ENCODE assay signal across 8 mouse cellular contexts in genomic region chr11:117824060-117824969, GRCm38 (mm10). TPM values are rescaled to one million over a fixed set of nuclear protein-coding genes. Genes with fewer than 3 reads are reported as not detected.
DNase-seq lines count a peak whose midpoint lies in the region; ATAC-seq lines count a peak whose summit lies in the region.

No protein-coding gene starts in this region.

- 30% methylated on average over 23 of the region's 23 CpGs for WGBS in hindbrain, embryonic 11.5 days

- H3K4me2 ChIP-seq in hindbrain, embryonic 11.5 days (replicated peaks; ENCODE audit: low read depth, low read length) = peak overlapping the region; percentile 88

- H3K9me3 ChIP-seq in hindbrain, embryonic 11.5 days (ENCODE audit: control insufficient read depth, low read length) = no peaks in the 10 kb centered on the region

- H3K36me3 ChIP-seq in hindbrain, embryonic 11.5 days (ENCODE audit: control insufficient read depth, insufficient read depth, low read length) = no peaks in the 10 kb centered on the region; the same call in 1 of the 2 replicates

- DNase-seq in MN1 (ENCODE audit: low spot score) = peak; percentile 88
- peak; percentile 70 for DNase-seq in cerebellum, adult 9-11 months
- DNase-seq in hindbrain, embryonic 11.5 days (ENCODE audit: low spot score) = peak; percentile 87
- DNase-seq in layer of hippocampus, postnatal 25 days (ENCODE audit: extremely low spot score in 1 of 2, low spot score in 1 of 2) = peak; percentile 67 to 84
- DNase-seq in lung, postnatal 14 days = peak; percentile 86
- peak; percentile 48 for DNase-seq in retina, adult 2 months (ENCODE audit: low read depth, low spot score)
- peak; percentile 77 to 79 for DNase-seq in thymus, postnatal 36 days

- H3K4me1 ChIP-seq in hindbrain, embryonic 11.5 days (replicated peaks; ENCODE audit: control insufficient read depth, insufficient read depth, low read length) = peaks cover 2% of the 10 kb centered on the region

- H3K4me3 ChIP-seq in hindbrain, embryonic 11.5 days (ENCODE audit: low read depth, low read length) = peak overlapping the region; percentile 47

- H3K9ac ChIP-seq in hindbrain, embryonic 11.5 days (ENCODE audit: low read depth, low read length) = peak overlapping the region; percentile 84; the same call in 1 of the 2 replicates

- no peaks in the 10 kb centered on the region for H3K27me3 ChIP-seq in hindbrain, embryonic 11.5 days (ENCODE audit: control insufficient read depth, insufficient read depth, low read length)

- no peak overlapping the region for H3K27ac ChIP-seq in hindbrain, embryonic 11.5 days (ENCODE audit: low read depth, low read length)

- ATAC-seq in frontal cortex, adult (ENCODE audit: low TSS enrichment) = peak; percentile 66
- peak; percentile 63 for ATAC-seq in hindbrain, embryonic 11.5 days (ENCODE audit: low FRiP score)

RNA-seq across cellular contexts. Expression of gene Afmid, which starts 1.4 kb away (rescaled TPM):
- polyA plus RNA-seq in hindbrain, embryonic 11.5 days (2014; fragmentation: Nextera tagmentation; extraction: Ambion mirVana) = 3.4 and 3.5 TPM in 2 replicates
- total RNA-seq in layer of hippocampus, postnatal 25 days (2021) = 1 to 10 TPM; 4.6 to 5.4 TPM

RNA-seq across cellular contexts. Expression of gene Tk1, which starts 1.6 kb away (rescaled TPM):
- polyA plus RNA-seq in hindbrain, embryonic 11.5 days (2014; fragmentation: Nextera tagmentation; extraction: Ambion mirVana) = 73.3 and 84.3 TPM in 2 replicates
- 1 to 10 TPM; 1.1 TPM for total RNA-seq in layer of hippocampus, postnatal 25 days (2021)

RNA-seq across cellular contexts. Expression of gene Gm20708, which starts 14.8 kb away (rescaled TPM):
- 0.83 and 1.2 TPM in 2 replicates for polyA plus RNA-seq in hindbrain, embryonic 11.5 days (2014; fragmentation: Nextera tagmentation; extraction: Ambion mirVana)
- total RNA-seq in layer of hippocampus, postnatal 25 days (2021) = 1 to 10 TPM; 1.9 to 3.2 TPM

RNA-seq across cellular contexts. Expression of gene Syngr2, which starts 14.8 kb away (rescaled TPM):
- polyA plus RNA-seq in hindbrain, embryonic 11.5 days (2014; fragmentation: Nextera tagmentation; extraction: Ambion mirVana) = 28.0 and 33.7 TPM in 2 replicates
- 10 to 100 TPM; 10.8 to 11.1 TPM for total RNA-seq in layer of hippocampus, postnatal 25 days (2021)

RNA-seq across cellular contexts. Expression of gene Birc5, which starts 24.7 kb away (rescaled TPM):
- polyA plus RNA-seq in hindbrain, embryonic 11.5 days (2014; fragmentation: Nextera tagmentation; extraction: Ambion mirVana) = 296 and 301 TPM in 2 replicates
- 1 to 10 TPM; 1.2 to 1.3 TPM for total RNA-seq in layer of hippocampus, postnatal 25 days (2021)
